Mouse (Mus musculus) hindbrain, embryonic 16.5 days (tissue): ENCODE results near the gene Prkacb. TPM values are rescaled to one million over a fixed set of nuclear protein-coding genes. Genes with fewer than 3 reads are reported as not detected.

Experiments
- polyA plus RNA-seq: library from polyadenylated mRNA; unstranded; fragments of >200 nt; fragmentation: Nextera tagmentation; extraction: Ambion mirVana; gene quantifications from 2 replicates; pipeline ENCODE4 v1.2.1, GENCODE M21; 2015

The Prkacb gene
- polyA plus RNA-seq, 1 experiment from 2014 or later = 199 TPM

Other genes starting within 250 kb of the Prkacb start
- gene Uox, start 242.6 kb downstream of the Prkacb start, polyA plus RNA-seq = 0.14 TPM in 1 of 2 replicates, not detected in the other
- gene Dnase2b, start 197.4 kb downstream of the Prkacb start, polyA plus RNA-seq = not detected in 2 replicates
- not detected in 2 replicates for gene 4930503B20Rik, start 161.7 kb downstream of the Prkacb start, polyA plus RNA-seq
- gene Samd13, start 127.4 kb downstream of the Prkacb start, polyA plus RNA-seq = 0.12 and 0.20 TPM in 2 replicates
- gene Ttll7, start 39.4 kb upstream of the Prkacb start, polyA plus RNA-seq = 7.8 and 9.4 TPM in 2 replicates